Mouse (Mus musculus) liver, embryonic 11.5 days (tissue): ENCODE measurements around the gene Slc37a1. TPM values are rescaled to one million over a fixed set of nuclear protein-coding genes. Genes with fewer than 3 reads are reported as not detected.

ENCODE experiments used
- ATAC-seq: fragments of 200-750 bp; cut with Nextera tagmentation; replicated peaks from 2 replicates; pipeline ENCODE4 v1.8.0; 2017; ENCODE audit warnings: moderate number of reproducible peaks, mild to moderate bottlenecking, moderate TSS enrichment, moderate library complexity; ENCODE audit not compliant: low FRiP score
- DNase-seq: peaks from one replicate; pipeline ENCODE4 v3.0.0-alpha.2; 2017; ENCODE audit warnings: low spot score
- H3K27ac ChIP-seq: fragments of 300-500 bp; sonication (generic); 2 replicates; pipeline ENCODE4 v1.5.1; 2014; ENCODE audit warnings: mild to moderate bottlenecking, low read depth, low read length, control low read depth
- H3K27me3 ChIP-seq: fragments of 300-500 bp; sonication (generic); replicated peaks from 2 replicates; pipeline ENCODE4 v1.6.1; 2014; ENCODE audit warnings: low read length, mixed read lengths; ENCODE audit not compliant: control insufficient read depth, insufficient read depth
- H3K36me3 ChIP-seq: fragments of 300-500 bp; sonication (generic); 2 replicates; pipeline ENCODE4 v1.6.1; 2014; ENCODE audit warnings: mild to moderate bottlenecking, low read length, moderate library complexity, mixed read lengths; ENCODE audit not compliant: control insufficient read depth, insufficient read depth
- H3K4me1 ChIP-seq: fragments of 300-500 bp; sonication (generic); replicated peaks from 2 replicates; pipeline ENCODE4 v1.6.1; 2014; ENCODE audit warnings: low read length, mixed read lengths; ENCODE audit not compliant: control insufficient read depth, insufficient read depth
- H3K4me2 ChIP-seq: fragments of 300-500 bp; sonication (generic); 2 replicates; pipeline ENCODE4 v1.6.1; 2014; ENCODE audit warnings: mild to moderate bottlenecking, control low read depth, moderate library complexity
- H3K4me3 ChIP-seq: fragments of 300-500 bp; sonication (generic); 2 replicates; pipeline ENCODE4 v1.5.1; 2014; ENCODE audit warnings: low read depth, low read length, control low read depth
- H3K9ac ChIP-seq: fragments of 300-500 bp; sonication (generic); 2 replicates; pipeline ENCODE4 v1.6.1; 2014; ENCODE audit warnings: low read depth, low read length, control low read depth
- H3K9me3 ChIP-seq: fragments of 300-500 bp; sonication (generic); 2 replicates; pipeline ENCODE4 v1.6.1; 2016; ENCODE audit warnings: low read length, inconsistent platforms, mixed read lengths; ENCODE audit not compliant: control insufficient read depth
- WGBS: fragments of 180-500 bp; shearing (Covaris S2); extraction: QIAGEN DNeasy Blood & Tissue Kit; methylation state at CpG from one replicate; pipeline ENCODE4 v1.1.7; 2014; 5-methylcytosine and 5-hydroxymethylcytosine counted together
- polyA plus RNA-seq: library from polyadenylated mRNA; unstranded; fragments of >200 nt; fragmentation: Nextera tagmentation; extraction: Ambion mirVana; gene quantifications from 2 replicates; pipeline ENCODE4 v1.2.1, GENCODE M21; 2014

Gene Slc37a1
- polyA plus RNA-seq, 1 experiment from 2014 or later = 7.7 TPM

DNA sequence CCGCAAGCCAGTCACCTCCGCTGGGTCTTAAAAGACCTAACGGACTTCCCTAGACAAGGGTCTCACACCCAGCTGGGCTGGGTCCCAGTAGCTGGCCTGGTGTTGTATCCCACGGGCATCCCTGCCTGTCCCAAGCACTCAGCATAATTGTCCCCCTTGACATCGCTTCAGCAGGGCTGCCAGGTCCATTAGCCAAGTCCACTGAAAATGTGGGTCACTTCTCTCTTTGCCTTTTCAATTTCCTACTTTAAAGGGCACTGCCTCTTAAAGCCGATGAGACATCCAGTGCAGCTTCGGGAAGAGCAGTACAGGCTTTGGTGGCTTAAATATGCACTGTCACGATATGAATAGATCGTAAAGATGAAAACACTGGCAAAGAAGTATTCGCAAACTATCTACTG is 91.8 kb downstream of the Slc37a1 start:
- no peak overlapping the region for H3K4me2 ChIP-seq

DNA sequence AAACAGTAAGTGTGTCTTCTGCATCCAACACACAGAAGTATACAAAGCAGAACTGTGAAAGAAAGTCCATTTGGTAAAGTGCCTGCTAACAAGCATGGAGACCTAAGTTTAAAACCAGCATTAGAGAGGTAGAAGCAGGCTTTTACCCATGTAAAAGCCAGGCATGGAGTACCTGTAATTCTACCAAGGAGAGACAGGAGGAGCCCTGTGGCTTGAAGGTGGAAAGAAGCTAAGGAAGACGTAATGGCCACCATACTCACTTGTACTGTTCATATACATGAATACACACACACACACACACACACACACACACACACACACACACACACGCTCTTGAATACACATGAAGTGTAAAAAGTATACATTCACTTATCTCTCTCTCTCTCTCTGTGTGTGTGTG is 92.5 kb downstream of the Slc37a1 start:
- Histone ChIP-seq H3K4me3 (no peak overlapping the region), H3K4me1 (no peaks in the 10 kb centered on the region), H3K27me3 (no peaks in the 10 kb centered on the region; the same call in 1 of the 2 replicates), H3K36me3 (no peaks in the 10 kb centered on the region), H3K4me2 (no peak overlapping the region), H3K9ac (no peak overlapping the region), H3K27ac (no peak overlapping the region), H3K9me3 (no peaks in the 10 kb centered on the region)
- no peak for DNase-seq
- 64% methylated on average over 2 of the region's 2 CpGs for WGBS
- no peak for ATAC-seq

More for the DNA sequence above, 91.8 kb downstream of the Slc37a1 start:
- Histone ChIP-seq H3K9ac (no peak overlapping the region), H3K36me3 (no peaks in the 10 kb centered on the region), H3K27me3 (no peaks in the 10 kb centered on the region), H3K9me3 (no peaks in the 10 kb centered on the region), H3K4me3 (no peak overlapping the region), H3K27ac (no peak overlapping the region), H3K4me1 (no peaks in the 10 kb centered on the region)
- ATAC-seq (no peak), DNase-seq (no peak)
- 70% methylated on average over 10 of the region's 10 CpGs for WGBS

DNA sequence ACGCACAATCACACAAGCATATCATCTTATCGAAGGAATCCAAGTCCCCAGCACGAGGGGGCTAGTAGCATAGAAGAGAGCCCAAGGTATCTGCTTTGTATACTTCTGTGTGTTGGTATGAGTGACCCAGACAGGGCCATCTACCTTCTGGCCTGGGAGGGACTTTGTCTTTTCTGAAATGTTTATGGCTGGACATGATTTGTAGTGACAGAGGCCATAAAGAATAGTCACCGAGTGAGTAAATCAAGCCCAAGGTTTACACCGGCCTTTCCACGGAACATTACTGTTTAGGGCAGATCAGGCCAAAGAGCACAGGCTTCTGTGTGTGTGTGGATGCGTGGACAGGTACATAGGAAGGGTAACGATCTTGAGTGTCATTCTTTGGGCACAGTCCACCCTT is 93.3 kb downstream of the Slc37a1 start:
- DNase-seq = no peak
- Histone ChIP-seq H3K9ac (no peak overlapping the region), H3K4me1 (no peaks in the 10 kb centered on the region; the same call in 1 of the 2 replicates), H3K9me3 (no peaks in the 10 kb centered on the region), H3K4me2 (no peak overlapping the region), H3K27ac (no peak overlapping the region), H3K36me3 (no peaks in the 10 kb centered on the region), H3K27me3 (peaks cover 6% of the 10 kb centered on the region; the same call in 1 of the 2 replicates), H3K4me3 (no peak overlapping the region)
- 75% methylated on average over 8 of the region's 8 CpGs for WGBS
- ATAC-seq = no peak

DNA sequence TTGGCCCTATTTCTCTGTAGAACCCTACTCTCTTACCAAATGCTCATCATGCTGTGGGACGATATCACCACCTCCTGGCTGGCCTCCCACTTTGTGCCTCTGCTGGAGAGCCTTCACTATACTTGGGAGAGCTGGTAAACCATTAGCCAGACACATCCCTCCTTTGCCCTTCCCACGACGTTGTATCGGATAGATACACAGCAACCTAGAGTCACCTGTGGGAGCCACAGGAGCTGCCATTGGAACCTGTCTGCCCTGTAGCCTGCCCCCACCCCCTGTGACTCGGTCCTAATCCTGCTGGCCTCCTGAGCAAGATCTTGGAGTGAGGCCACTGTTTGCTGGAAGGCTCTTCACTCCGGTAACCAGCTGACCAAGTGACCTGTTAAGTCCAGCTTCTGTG is 96.7 kb downstream of the Slc37a1 start:
- no peaks in the 10 kb centered on the region for H3K36me3 ChIP-seq
- no peak overlapping the region for H3K4me2 ChIP-seq
- no peak overlapping the region for H3K27ac ChIP-seq
- 60% methylated on average over 6 of the region's 6 CpGs for WGBS
- DNase-seq (no peak), ATAC-seq (no peak)
- H3K4me3 ChIP-seq = no peak overlapping the region
- H3K9ac ChIP-seq = no peak overlapping the region
- peaks cover 24% of the 10 kb centered on the region for H3K27me3 ChIP-seq
- H3K9me3 ChIP-seq = no peaks in the 10 kb centered on the region
- H3K4me1 ChIP-seq = no peaks in the 10 kb centered on the region; the same call in 1 of the 2 replicates

DNA sequence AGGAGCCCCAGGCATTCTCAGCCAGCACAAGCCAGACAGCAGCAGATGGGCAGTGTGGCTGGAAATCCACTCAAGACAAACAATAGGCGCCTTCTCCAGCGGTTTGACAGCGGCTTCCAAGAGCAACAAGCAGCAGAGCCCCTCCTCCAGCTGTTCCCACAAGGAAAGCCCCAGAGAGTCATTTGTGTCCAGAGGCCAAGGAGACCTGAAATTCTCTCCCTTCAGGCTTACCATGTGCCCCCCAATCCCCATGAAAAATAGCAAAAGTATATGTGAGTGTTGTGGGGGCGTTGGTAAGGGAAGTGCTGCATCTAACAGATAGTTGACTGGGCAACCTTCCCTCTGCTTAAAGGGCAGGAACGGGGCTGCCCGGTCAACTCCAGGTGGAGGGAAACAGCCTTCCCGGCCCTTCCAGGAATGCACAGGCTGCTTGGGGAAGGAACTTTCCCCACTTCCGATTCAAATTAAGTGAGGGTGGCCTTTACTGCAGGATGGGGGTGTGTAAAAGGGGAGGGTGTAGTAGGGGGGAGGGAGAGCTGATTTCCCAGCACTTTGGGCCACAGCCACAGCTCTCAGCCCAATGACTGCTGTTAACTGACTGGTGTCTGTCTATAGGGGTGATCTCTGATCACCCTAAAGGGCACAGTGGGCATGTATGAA is 98.5 kb downstream of the Slc37a1 start:
- Histone ChIP-seq H3K4me3 (no peak overlapping the region), H3K4me2 (no peak overlapping the region), H3K9ac (no peak overlapping the region), H3K27ac (no peak overlapping the region), H3K27me3 (peaks cover 29% of the 10 kb centered on the region), H3K36me3 (no peaks in the 10 kb centered on the region), H3K4me1 (no peaks in the 10 kb centered on the region; the same call in 1 of the 2 replicates), H3K9me3 (no peaks in the 10 kb centered on the region)
- ATAC-seq (no peak), DNase-seq (no peak)
- WGBS = 14% methylated on average over 8 of the region's 8 CpGs

DNA sequence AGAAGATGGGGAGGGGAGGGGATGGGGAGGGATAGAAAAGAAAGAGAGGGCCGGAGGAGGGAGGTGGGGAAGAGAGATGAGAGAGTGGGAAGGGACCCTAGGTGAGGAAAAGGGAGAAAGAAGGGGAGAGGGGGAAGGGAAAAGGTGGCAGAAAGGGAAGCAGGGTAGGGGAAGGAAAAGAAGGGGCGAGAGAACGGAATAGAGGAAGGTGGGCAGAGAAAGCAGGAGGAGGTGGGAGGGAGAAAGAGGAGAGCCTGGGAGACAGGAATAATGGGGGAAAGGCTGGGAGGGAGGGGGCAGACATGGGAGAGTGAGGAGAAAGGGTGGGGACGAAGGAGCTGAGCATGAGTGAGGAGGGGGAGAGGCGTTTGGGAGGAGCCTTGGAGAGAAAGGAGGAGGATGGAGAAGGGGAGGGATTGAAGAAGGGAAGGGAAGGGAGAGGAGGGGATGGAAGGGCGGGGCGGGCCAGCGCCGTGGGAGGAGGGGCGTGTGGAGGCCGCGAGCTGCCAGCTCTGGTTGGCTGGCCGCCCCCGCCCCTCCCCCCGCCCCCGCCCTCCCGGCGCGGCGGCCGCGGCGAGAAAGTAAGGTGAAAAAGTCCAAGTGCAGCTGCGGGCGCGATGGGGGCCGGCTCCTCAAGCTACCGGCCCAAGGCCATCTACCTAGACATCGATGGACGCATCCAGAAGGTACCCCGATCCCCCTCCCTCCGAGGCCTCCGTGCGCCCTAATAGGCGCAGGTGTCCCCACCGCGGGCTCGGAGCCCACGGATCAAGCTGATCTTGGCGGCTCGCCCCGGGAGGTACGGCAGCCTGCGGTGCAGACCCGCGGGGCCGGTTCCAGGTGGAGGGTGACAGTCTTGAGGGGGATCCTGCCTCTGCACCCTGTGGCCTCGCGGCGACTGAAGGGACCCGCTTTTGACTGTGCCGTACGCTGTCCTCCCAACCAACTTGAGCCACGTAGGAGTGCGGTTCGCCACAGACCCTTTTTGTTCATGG is 99.4 kb downstream of the Slc37a1 start, which contains the start of gene Pde9a:
Pde9a (plus strand) TSS at position 540 of the 995 bp plus-strand sequence.
- WGBS = 2% methylated on average over 42 of the region's 56 CpGs

DNA sequence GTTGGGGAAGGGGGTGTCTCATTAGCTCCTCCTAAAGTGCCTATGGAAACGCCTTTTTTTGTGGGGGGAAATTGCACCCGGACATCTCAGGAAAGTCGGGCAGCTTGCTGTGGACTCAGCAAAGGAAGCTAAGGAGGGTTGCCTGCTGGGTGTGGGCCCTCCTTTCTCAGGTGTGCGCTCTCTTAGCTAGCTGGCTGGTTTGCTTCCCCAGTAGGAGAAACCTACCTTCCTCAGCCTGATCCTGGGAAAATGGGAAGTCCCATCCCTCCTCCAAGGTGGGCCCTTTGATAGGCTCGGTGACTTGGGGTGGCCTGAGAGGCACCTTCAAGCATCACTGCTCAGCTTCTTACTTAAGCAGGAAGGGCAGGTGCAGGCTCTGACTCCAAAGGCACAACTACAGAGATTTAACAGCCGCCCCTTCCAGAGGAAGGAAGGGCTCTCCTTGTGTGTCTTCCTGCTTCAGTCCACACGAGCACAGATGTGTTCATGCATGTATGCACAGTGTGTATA is 100.2 kb downstream of the Slc37a1 start:
- DNase-seq = no peak
- no peak overlapping the region for H3K27ac ChIP-seq
- H3K36me3 ChIP-seq = no peaks in the 10 kb centered on the region
- 9% methylated on average over 7 of the region's 7 CpGs for WGBS
- no peaks in the 10 kb centered on the region for H3K9me3 ChIP-seq
- peaks cover 29% of the 10 kb centered on the region for H3K27me3 ChIP-seq
- no peak for ATAC-seq
- H3K4me3 ChIP-seq = peak overlapping the region; percentile 64
- H3K9ac ChIP-seq = peak overlapping the region; percentile 49
- peaks cover 2% of the 10 kb centered on the region; the same call in 1 of the 2 replicates for H3K4me1 ChIP-seq
- peak overlapping the region; percentile 75 for H3K4me2 ChIP-seq

More for the DNA sequence above, 99.4 kb downstream of the Slc37a1 start, which contains the start of gene Pde9a:
- H3K4me2 ChIP-seq = peak within 1 kb of the TSS; percentile 75
- peak within 1 kb of the TSS; percentile 49 for H3K9ac ChIP-seq
- H3K36me3 ChIP-seq = no peaks in the 10 kb centered on the region
- no peak within 1 kb of the TSS for H3K27ac ChIP-seq
- H3K4me1 ChIP-seq = peaks cover 2% of the 10 kb centered on the region; the same call in 1 of the 2 replicates
- H3K4me3 ChIP-seq = peak within 1 kb of the TSS; percentile 64
- ATAC-seq = peak; percentile 73
- peaks cover 29% of the 10 kb centered on the region for H3K27me3 ChIP-seq
- peak; percentile 70 for DNase-seq
- no peaks in the 10 kb centered on the region for H3K9me3 ChIP-seq

DNA sequence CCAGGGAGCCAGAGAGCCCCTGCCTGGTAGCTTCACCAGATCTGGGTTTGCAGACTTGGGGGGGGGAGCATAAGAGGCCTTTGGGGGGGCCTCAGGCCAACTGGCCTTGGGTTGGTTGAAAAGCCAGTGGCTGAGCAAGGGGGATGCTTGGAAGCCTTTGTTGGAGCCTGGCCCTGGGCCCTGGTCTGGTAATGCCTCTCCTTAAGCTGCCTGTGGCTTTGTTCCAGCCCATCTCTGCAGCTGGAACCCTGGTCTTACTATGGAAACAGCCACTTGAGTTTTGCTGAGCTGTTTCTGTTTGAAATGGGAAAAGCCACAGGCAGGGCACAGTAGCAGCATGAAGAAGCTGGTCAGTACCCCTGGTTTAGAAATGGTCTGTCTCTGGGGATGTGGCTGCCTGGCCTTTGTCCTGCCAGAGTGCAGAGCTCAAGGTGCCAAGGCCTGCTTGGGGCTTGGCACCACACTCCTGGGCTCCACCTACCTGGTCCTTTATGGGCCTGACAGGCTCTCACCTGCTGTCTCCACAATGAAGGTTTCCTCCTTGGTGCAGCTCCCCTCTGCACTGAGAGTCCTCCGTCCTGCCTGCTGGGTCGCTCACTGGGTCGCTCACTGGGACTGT is 102.9 kb downstream of the Slc37a1 start:
- Histone ChIP-seq H3K27me3 (peaks cover 25% of the 10 kb centered on the region), H3K4me3 (no peak overlapping the region), H3K36me3 (no peaks in the 10 kb centered on the region), H3K4me1 (peaks cover 11% of the 10 kb centered on the region), H3K9me3 (no peaks in the 10 kb centered on the region), H3K27ac (no peak overlapping the region), H3K9ac (no peak overlapping the region), H3K4me2 (no peak overlapping the region)
- 80% methylated on average over 3 of the region's 3 CpGs for WGBS
- DNase-seq (no peak), ATAC-seq (no peak)
